Mouse (Mus musculus): ENCODE measurements at regions not wholly inside any gene's neighbourhood (a gene's known extent, or its start where the extent isn't known, plus 50 kb on each side); places are given as distances from the start of the nearest gene placed in this dataset.

DNA sequence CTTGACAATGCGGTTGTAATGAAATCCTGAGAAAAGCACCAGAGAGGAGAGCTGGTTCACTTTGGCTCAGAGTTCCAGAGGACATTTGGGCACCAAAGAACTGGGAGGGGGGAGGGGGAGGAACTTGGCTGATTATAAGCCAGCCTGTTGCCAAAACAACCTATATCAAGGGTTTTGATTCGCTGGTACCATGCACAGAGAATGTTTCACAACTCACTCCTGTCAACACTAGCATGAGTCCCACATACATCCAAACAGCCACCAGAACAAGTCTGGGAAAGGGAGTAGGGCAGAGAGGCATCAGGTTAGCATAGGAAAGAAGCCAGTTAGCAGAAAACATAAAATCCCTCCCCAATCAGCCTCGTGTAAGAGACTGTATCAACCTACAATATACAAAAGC, 479.3 kb upstream of the Hs6st1 start:
- Histone ChIP-seq H3K27ac (ENCODE audit: insufficient read depth, low read depth, low read length) (no peak overlapping the region), H3K4me3 (ENCODE audit: insufficient read depth, low read depth, low read length) (no peak overlapping the region), H3K4me1 (ENCODE audit: control insufficient read depth, insufficient read depth, low read length) (no peaks in the 10 kb centered on the region)
- 53% methylated on average over 3 of the region's 3 CpGs for WGBS
- TF ChIP-seq CTCF (IDR thresholded peaks at IDR 0.05; ENCODE audit: insufficient read depth, low read depth, low read length): no peak
- TF ChIP-seq POLR2A (IDR thresholded peaks at IDR 0.05; ENCODE audit: insufficient read depth, low read depth, low read length): no peak

DNA sequence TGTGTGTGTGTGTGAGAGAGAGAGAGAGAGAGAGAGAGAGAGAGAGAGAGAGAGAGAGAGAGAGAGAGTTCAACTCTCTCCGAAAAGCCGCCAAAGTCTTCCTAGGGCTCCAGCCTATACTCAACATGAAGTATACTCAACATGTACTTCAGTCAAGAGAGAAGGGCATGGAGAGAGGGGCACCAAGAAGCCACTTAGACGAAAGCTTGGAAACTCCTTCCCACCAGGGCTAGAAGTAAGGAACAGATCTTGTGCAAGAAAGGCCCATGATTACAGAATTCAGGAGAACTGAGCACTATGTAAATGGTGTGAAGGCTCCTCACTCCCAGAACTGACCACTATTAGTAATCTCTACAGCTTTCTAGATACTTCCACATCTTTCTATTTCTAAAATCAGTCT, 467.4 kb upstream of the Hs6st1 start:
- Histone ChIP-seq H3K4me1 (ENCODE audit: control insufficient read depth, insufficient read depth, low read length) (no peaks in the 10 kb centered on the region), H3K27ac (ENCODE audit: insufficient read depth, low read depth, low read length) (no peak overlapping the region), H3K4me3 (ENCODE audit: insufficient read depth, low read depth, low read length) (no peak overlapping the region)
- over 99% methylated on average over 3 of the region's 3 CpGs for WGBS
- no peak for TF ChIP-seq CTCF (IDR thresholded peaks at IDR 0.05; ENCODE audit: insufficient read depth, low read depth, low read length)
- TF ChIP-seq POLR2A (IDR thresholded peaks at IDR 0.05; ENCODE audit: insufficient read depth, low read depth, low read length): no peak

DNA sequence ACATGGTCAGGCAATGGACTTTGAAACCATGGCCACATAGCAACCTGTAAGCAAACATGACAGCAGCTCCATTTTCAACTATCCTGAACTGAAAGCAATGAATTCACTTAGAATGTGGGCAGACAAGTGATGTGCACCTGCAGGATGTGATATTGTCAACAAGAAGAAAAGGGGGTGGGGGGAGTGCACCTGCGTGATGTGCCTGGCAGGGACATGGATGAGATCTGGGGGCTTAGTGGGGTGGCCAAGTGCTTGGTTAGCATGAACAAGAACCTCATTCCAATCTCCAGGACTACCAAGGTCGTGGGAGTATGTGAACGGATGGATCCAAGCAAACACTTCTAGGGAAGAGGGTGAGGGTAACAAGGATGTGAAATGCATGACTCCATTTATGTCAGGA, 453.1 kb upstream of the Hs6st1 start:
- Histone ChIP-seq H3K4me3 (ENCODE audit: insufficient read depth, low read depth, low read length) (no peak overlapping the region), H3K27ac (ENCODE audit: insufficient read depth, low read depth, low read length) (no peak overlapping the region), H3K4me1 (ENCODE audit: control insufficient read depth, insufficient read depth, low read length) (no peaks in the 10 kb centered on the region)
- TF ChIP-seq POLR2A (IDR thresholded peaks at IDR 0.05; ENCODE audit: insufficient read depth, low read depth, low read length): no peak
- no peak for TF ChIP-seq CTCF (IDR thresholded peaks at IDR 0.05; ENCODE audit: insufficient read depth, low read depth, low read length)
- 85% methylated on average over 3 of the region's 3 CpGs for WGBS

DNA sequence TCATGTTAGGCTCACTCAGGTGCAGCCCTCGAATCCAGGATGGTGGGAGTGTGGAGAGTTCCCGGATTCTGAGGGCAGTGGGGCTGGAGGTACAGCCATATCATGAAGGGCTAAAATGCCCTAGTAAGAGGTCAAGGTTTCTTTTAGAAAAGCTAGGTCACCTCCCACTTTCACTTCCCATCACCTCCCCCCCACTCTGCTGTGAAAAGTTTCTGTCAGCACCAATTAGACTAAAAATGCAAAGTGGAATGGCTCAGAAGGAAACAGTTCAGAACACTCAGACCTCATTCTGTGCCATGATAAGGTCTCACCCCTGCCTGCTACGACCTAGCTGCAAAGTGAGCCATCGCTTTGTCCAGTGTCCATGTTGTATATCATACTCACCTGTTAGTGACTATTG, 448.7 kb upstream of the Hs6st1 start:
- no peak for TF ChIP-seq CTCF (IDR thresholded peaks at IDR 0.05; ENCODE audit: insufficient read depth, low read depth, low read length)
- no peak for TF ChIP-seq POLR2A (IDR thresholded peaks at IDR 0.05; ENCODE audit: insufficient read depth, low read depth, low read length)

GRCm38 (mm10) chr1:35642595-35642994, 425.6 kb upstream of the Hs6st1 start:
- TF ChIP-seq CTCF (IDR thresholded peaks at IDR 0.05; ENCODE audit: insufficient read depth, low read depth, low read length) (no peak), POLR2A (IDR thresholded peaks at IDR 0.05; ENCODE audit: insufficient read depth, low read depth, low read length) (no peak)
- H3K4me1 ChIP-seq (ENCODE audit: control insufficient read depth, insufficient read depth, low read length): no peaks in the 10 kb centered on the region
- no peak overlapping the region for H3K4me3 ChIP-seq (ENCODE audit: insufficient read depth, low read depth, low read length)
- 76% methylated on average over 7 of the region's 7 CpGs for WGBS
- no peak overlapping the region for H3K27ac ChIP-seq (ENCODE audit: insufficient read depth, low read depth, low read length)

More for the DNA sequence above, 448.7 kb upstream of the Hs6st1 start:
- no peak overlapping the region for H3K27ac ChIP-seq (ENCODE audit: insufficient read depth, low read depth, low read length)
- no peak overlapping the region for H3K4me3 ChIP-seq (ENCODE audit: insufficient read depth, low read depth, low read length)
- 81% methylated on average over 4 of the region's 4 CpGs for WGBS
- no peaks in the 10 kb centered on the region for H3K4me1 ChIP-seq (ENCODE audit: control insufficient read depth, insufficient read depth, low read length)

DNA sequence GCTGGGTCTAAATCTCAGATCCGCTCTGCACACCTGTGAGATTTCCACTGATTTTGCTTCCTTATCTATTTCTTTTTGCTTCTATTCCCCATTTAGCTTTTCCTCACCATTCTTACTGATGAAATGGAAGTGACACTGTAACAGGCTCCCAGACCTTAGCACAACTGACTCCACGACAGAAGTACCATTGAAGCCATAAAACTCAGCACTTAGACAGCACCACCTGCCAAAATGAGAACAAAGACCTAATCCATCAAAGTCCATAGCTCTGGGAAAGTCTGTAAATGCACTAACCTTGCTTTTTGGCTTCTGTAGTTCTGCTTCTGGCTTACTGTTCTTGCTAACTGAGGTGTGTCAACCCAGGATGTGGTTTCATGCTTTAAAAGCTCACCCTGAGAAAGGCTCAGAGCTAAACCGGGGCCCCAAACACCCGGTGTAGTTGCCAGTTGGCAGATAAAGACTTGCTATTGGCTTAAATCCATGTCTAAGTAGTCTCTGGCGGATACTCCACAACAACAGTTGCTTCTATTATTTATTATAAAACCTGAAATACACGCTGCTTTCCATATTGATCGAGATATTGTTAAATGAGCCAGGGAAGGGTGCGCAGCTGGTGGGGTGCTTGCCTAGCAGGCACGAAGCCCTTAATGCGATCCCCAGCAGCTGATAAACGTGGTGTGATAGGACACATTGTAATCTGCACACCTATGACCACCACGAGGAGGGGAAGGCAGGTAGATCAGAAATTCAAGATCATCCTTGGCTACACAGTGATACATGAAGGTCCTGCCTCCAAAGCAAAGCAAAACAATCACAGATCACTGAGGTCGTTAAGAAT, 414.9 kb upstream of the Hs6st1 start:
- Histone ChIP-seq H3K27ac (ENCODE audit: insufficient read depth, low read depth, low read length) (no peak overlapping the region), H3K4me3 (ENCODE audit: insufficient read depth, low read depth, low read length) (no peak overlapping the region), H3K4me1 (ENCODE audit: control insufficient read depth, insufficient read depth, low read length) (no peaks in the 10 kb centered on the region)
- TF ChIP-seq CTCF (IDR thresholded peaks at IDR 0.05; ENCODE audit: insufficient read depth, low read depth, low read length): no peak
- TF ChIP-seq POLR2A (IDR thresholded peaks at IDR 0.05; ENCODE audit: insufficient read depth, low read depth, low read length): no peak
- WGBS: 48% methylated on average over 13 of the region's 13 CpGs

- TF ChIP-seq CTCF (IDR thresholded peaks at IDR 0.05; ENCODE audit: insufficient read depth, low read depth, low read length): no peak
- TF ChIP-seq POLR2A (IDR thresholded peaks at IDR 0.05; ENCODE audit: insufficient read depth, low read depth, low read length): no peak
- Histone ChIP-seq H3K27ac (ENCODE audit: insufficient read depth, low read depth, low read length) (no peak overlapping the region), H3K4me3 (ENCODE audit: insufficient read depth, low read depth, low read length) (no peak overlapping the region), H3K4me1 (ENCODE audit: control insufficient read depth, insufficient read depth, low read length) (no peaks in the 10 kb centered on the region)
- WGBS: 84% methylated on average over 4 of the region's 4 CpGs
Measured at GRCm38 (mm10) chr1:35663006-35663405, 405.2 kb upstream of the Hs6st1 start.

GRCm38 (mm10) chr1:35673524-35673923, 394.7 kb upstream of the Hs6st1 start:
- TF ChIP-seq POLR2A (IDR thresholded peaks at IDR 0.05; ENCODE audit: insufficient read depth, low read depth, low read length) (no peak), CTCF (IDR thresholded peaks at IDR 0.05; ENCODE audit: insufficient read depth, low read depth, low read length) (no peak)
- H3K4me3 ChIP-seq (ENCODE audit: insufficient read depth, low read depth, low read length): no peak overlapping the region
- no peak overlapping the region for H3K27ac ChIP-seq (ENCODE audit: insufficient read depth, low read depth, low read length)
- 93% methylated on average over 4 of the region's 4 CpGs for WGBS
- H3K4me1 ChIP-seq (ENCODE audit: control insufficient read depth, insufficient read depth, low read length): no peaks in the 10 kb centered on the region

DNA sequence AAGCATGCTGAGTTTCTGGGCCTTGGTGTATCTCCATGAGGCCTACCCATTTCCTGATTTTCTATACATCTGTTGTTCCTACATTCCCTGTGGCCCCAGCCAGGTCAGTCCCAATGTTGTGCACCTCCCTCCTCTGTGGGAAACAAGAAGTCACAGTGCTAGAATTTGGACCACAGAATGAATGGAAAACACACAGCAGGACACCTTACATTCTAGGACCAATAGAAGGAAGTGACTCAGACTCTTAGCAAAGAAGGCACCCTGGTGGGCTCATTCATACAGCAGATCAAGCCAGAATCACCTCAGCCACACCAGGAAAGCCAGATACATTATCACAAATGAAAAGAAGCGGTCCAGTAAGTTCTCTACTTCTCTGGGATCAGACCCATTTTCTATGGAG, 394.2 kb upstream of the Hs6st1 start:
- no peaks in the 10 kb centered on the region for H3K4me1 ChIP-seq (ENCODE audit: control insufficient read depth, insufficient read depth, low read length)
- WGBS: 90% methylated on average over 1 of the region's 1 CpGs
- TF ChIP-seq POLR2A (IDR thresholded peaks at IDR 0.05; ENCODE audit: insufficient read depth, low read depth, low read length): no peak
- no peak for TF ChIP-seq CTCF (IDR thresholded peaks at IDR 0.05; ENCODE audit: insufficient read depth, low read depth, low read length)

More for the DNA sequence above, 394.2 kb upstream of the Hs6st1 start:
- H3K27ac ChIP-seq (ENCODE audit: insufficient read depth, low read depth, low read length): no peak overlapping the region
- H3K4me3 ChIP-seq (ENCODE audit: insufficient read depth, low read depth, low read length): no peak overlapping the region

Measured in olfactory bulb, adult 2 months (tissue).